25 mouse cellular contexts compared by ENCODE assay signal in genomic region chr9:119144696-119145095, GRCm38 (mm10). TPM values are rescaled to one million over a fixed set of nuclear protein-coding genes. Genes with fewer than 3 reads are reported as not detected.
DNase-seq lines count a peak whose midpoint lies in the region; ATAC-seq and TF ChIP-seq lines count a peak whose summit lies in the region.
"Had no signal": no experiment of that assay in that cellular context is flagged by ENCODE, and none has a peak within 500 bp of the region (broad histone marks: within the 10 kb centered on the region; RNA-seq: fewer than 3 reads in every experiment).

No protein-coding gene starts in this region.

- WGBS in hindbrain, embryonic 15.5 days, result 76% methylated on average over 8 of the region's 8 CpGs
- 82% methylated on average over 8 of the region's 8 CpGs for WGBS in hindbrain, embryonic 12.5 days
- WGBS in midbrain, embryonic 14.5 days, result 82% methylated on average over 8 of the region's 8 CpGs
- WGBS in midbrain, embryonic 16.5 days, result 83% methylated on average over 8 of the region's 8 CpGs
- 73% methylated on average over 8 of the region's 8 CpGs for WGBS in stomach, postnatal 0 days

- no peak overlapping the region for H3K27ac ChIP-seq in hindbrain, embryonic 15.5 days (replicated peaks)
- H3K27ac ChIP-seq in hindbrain, embryonic 12.5 days, result no peak overlapping the region
- H3K27ac ChIP-seq in midbrain, embryonic 14.5 days (replicated peaks; ENCODE audit: low read depth, low read length), result no peak overlapping the region
- H3K27ac ChIP-seq in midbrain, embryonic 16.5 days (ENCODE audit: low read length), result no peak overlapping the region
- no peak overlapping the region for H3K27ac ChIP-seq in stomach, postnatal 0 days (replicated peaks)
- H3K27ac ChIP-seq: gastrocnemius, adult 2 months; layer of hippocampus, adult 2 months; limb, embryonic 15.5 days; neural tube, embryonic 12.5 days had no signal

- no peak overlapping the region for H3K4me2 ChIP-seq in hindbrain, embryonic 15.5 days
- H3K4me2 ChIP-seq in hindbrain, embryonic 12.5 days (replicated peaks), result no peak overlapping the region
- H3K4me2 ChIP-seq in midbrain, embryonic 14.5 days (ENCODE audit: low read length), result no peak overlapping the region
- no peak overlapping the region for H3K4me2 ChIP-seq in midbrain, embryonic 16.5 days (ENCODE audit: low read length)
- H3K4me2 ChIP-seq in stomach, postnatal 0 days (replicated peaks; ENCODE audit: low read depth), result no peak overlapping the region
- H3K4me2 ChIP-seq: heart, embryonic 11.5 days; limb, embryonic 15.5 days; neural tube, embryonic 12.5 days had no signal

- no peak for TF ChIP-seq CTCF in stomach, postnatal 0 days (IDR thresholded peaks at IDR 0.05; ENCODE audit: low read depth)

- no peaks in the 10 kb centered on the region for H3K4me1 ChIP-seq in hindbrain, embryonic 15.5 days (replicated peaks)
- no peaks in the 10 kb centered on the region for H3K4me1 ChIP-seq in hindbrain, embryonic 12.5 days
- H3K4me1 ChIP-seq in midbrain, embryonic 14.5 days (ENCODE audit: control insufficient read depth, insufficient read depth, low read length), result no peaks in the 10 kb centered on the region
- H3K4me1 ChIP-seq in midbrain, embryonic 16.5 days (ENCODE audit: control insufficient read depth, insufficient read depth, low read length), result no peaks in the 10 kb centered on the region
- H3K4me1 ChIP-seq in stomach, postnatal 0 days (replicated peaks; ENCODE audit: control insufficient read depth, insufficient read depth), result no peaks in the 10 kb centered on the region
- H3K4me1 ChIP-seq: limb, embryonic 15.5 days had no signal

- H3K4me3 ChIP-seq in hindbrain, embryonic 15.5 days, result no peak overlapping the region
- H3K4me3 ChIP-seq in hindbrain, embryonic 12.5 days, result no peak overlapping the region
- H3K4me3 ChIP-seq in midbrain, embryonic 14.5 days (replicated peaks; ENCODE audit: low read depth, low read length), result no peak overlapping the region
- H3K4me3 ChIP-seq in midbrain, embryonic 16.5 days (ENCODE audit: low read depth, low read length), result no peak overlapping the region
- no peak overlapping the region for H3K4me3 ChIP-seq in stomach, postnatal 0 days (ENCODE audit: low read depth, low read length)
- H3K4me3 ChIP-seq: erythroblast, embryonic 14.5 days; gastrocnemius, adult 2 months; layer of hippocampus, adult 2 months; limb, embryonic 15.5 days; neural tube, embryonic 12.5 days had no signal

- H3K27me3 ChIP-seq in hindbrain, embryonic 15.5 days, result no peaks in the 10 kb centered on the region
- no peaks in the 10 kb centered on the region for H3K27me3 ChIP-seq in hindbrain, embryonic 12.5 days
- H3K27me3 ChIP-seq in midbrain, embryonic 14.5 days (ENCODE audit: control insufficient read depth, insufficient read depth, low read length), result no peaks in the 10 kb centered on the region
- H3K27me3 ChIP-seq in midbrain, embryonic 16.5 days (ENCODE audit: control insufficient read depth, insufficient read depth, low read depth, low read length), result no peaks in the 10 kb centered on the region
- no peaks in the 10 kb centered on the region for H3K27me3 ChIP-seq in stomach, postnatal 0 days (ENCODE audit: control insufficient read depth, insufficient read depth, low read length)
- H3K27me3 ChIP-seq: limb, embryonic 15.5 days; neural tube, embryonic 12.5 days had no signal

- H3K9ac ChIP-seq in hindbrain, embryonic 15.5 days, result no peak overlapping the region
- H3K9ac ChIP-seq in hindbrain, embryonic 12.5 days, result no peak overlapping the region
- no peak overlapping the region for H3K9ac ChIP-seq in midbrain, embryonic 14.5 days (replicated peaks; ENCODE audit: low read length)
- H3K9ac ChIP-seq in midbrain, embryonic 16.5 days (ENCODE audit: low read depth, low read length), result no peak overlapping the region
- H3K9ac ChIP-seq in stomach, postnatal 0 days (ENCODE audit: low read length), result no peak overlapping the region
- H3K9ac ChIP-seq: limb, embryonic 15.5 days; neural tube, embryonic 12.5 days had no signal

- peak; percentile 8 for DNase-seq in midbrain, embryonic 14.5 days
- DNase-seq in cerebellum, adult 9-10 months, result peak; percentile 14
- peak; percentile 43 to 81 for DNase-seq in cerebellum, postnatal 4 days (ENCODE audit: low spot score in 2 of 2)
- no peak for DNase-seq in stomach, postnatal 0 days (ENCODE audit: low spot score)
- DNase-seq: adrenal gland, adult 8-10 months; gastrocnemius, adult 2 months; heart, postnatal 10 days; kidney, adult 2 months; kidney, postnatal 14 days; layer of hippocampus, postnatal 36 days; spleen, adult 18-20 months; thymus, adult 18-20 months; thymus, postnatal 4 days had no signal

- no peaks in the 10 kb centered on the region for H3K36me3 ChIP-seq in hindbrain, embryonic 15.5 days
- H3K36me3 ChIP-seq in hindbrain, embryonic 12.5 days, result no peaks in the 10 kb centered on the region
- H3K36me3 ChIP-seq in midbrain, embryonic 14.5 days (ENCODE audit: control insufficient read depth, insufficient read depth, low read length), result no peaks in the 10 kb centered on the region
- H3K36me3 ChIP-seq in midbrain, embryonic 16.5 days (ENCODE audit: control insufficient read depth, insufficient read depth, low read length), result no peaks in the 10 kb centered on the region
- no peaks in the 10 kb centered on the region for H3K36me3 ChIP-seq in stomach, postnatal 0 days (ENCODE audit: control insufficient read depth, insufficient read depth, low read length)
- H3K36me3 ChIP-seq: limb, embryonic 15.5 days; neural tube, embryonic 12.5 days had no signal

- no peaks in the 10 kb centered on the region for H3K9me3 ChIP-seq in hindbrain, embryonic 15.5 days
- H3K9me3 ChIP-seq in hindbrain, embryonic 12.5 days (replicated peaks), result no peaks in the 10 kb centered on the region
- no peaks in the 10 kb centered on the region for H3K9me3 ChIP-seq in midbrain, embryonic 14.5 days (ENCODE audit: control insufficient read depth, low read length)
- H3K9me3 ChIP-seq in midbrain, embryonic 16.5 days (replicated peaks; ENCODE audit: control insufficient read depth, low read length, poor library complexity, severe bottlenecking), result no peaks in the 10 kb centered on the region
- no peaks in the 10 kb centered on the region for H3K9me3 ChIP-seq in stomach, postnatal 0 days (ENCODE audit: control insufficient read depth, low read length)
- H3K9me3 ChIP-seq: limb, embryonic 15.5 days; neural tube, embryonic 12.5 days had no signal

- no peak for TF ChIP-seq EP300 in stomach, postnatal 0 days (optimal IDR thresholded peaks at IDR 0.05)

- ATAC-seq in hindbrain, embryonic 15.5 days (ENCODE audit: low FRiP score, low read depth), result peak; percentile 8; the same call in 1 of the 2 replicates
- no peak for ATAC-seq in hindbrain, embryonic 12.5 days (ENCODE audit: low FRiP score)
- no peak for ATAC-seq in midbrain, embryonic 14.5 days (ENCODE audit: low FRiP score, low TSS enrichment)
- no peak for ATAC-seq in midbrain, embryonic 16.5 days
- ATAC-seq in stomach, postnatal 0 days (ENCODE audit: low FRiP score, low TSS enrichment), result no peak
- ATAC-seq: forebrain, embryonic 16.5 days had no signal

RNA-seq across cellular contexts. Expression of gene Acaa1b, which starts 12.2 kb away (rescaled TPM):
- 3.0 and 3.4 TPM in 2 replicates for polyA plus RNA-seq in hindbrain, embryonic 15.5 days (2015; fragmentation: Nextera tagmentation; extraction: Ambion mirVana)
- polyA plus RNA-seq in hindbrain, embryonic 12.5 days (2016; fragmentation: Nextera tagmentation; extraction: Ambion mirVana), result 1.2 and 2.1 TPM in 2 replicates
- 1.2 and 2.8 TPM in 2 replicates for polyA plus RNA-seq in midbrain, embryonic 14.5 days (2014; fragmentation: Nextera tagmentation; extraction: Ambion mirVana)
- polyA plus RNA-seq in midbrain, embryonic 16.5 days (2015; fragmentation: Nextera tagmentation; extraction: Ambion mirVana), result 2.8 and 4.5 TPM in 2 replicates
- polyA plus RNA-seq in stomach, postnatal 0 days (2015; fragmentation: Nextera tagmentation; extraction: Ambion mirVana), result 10.7 and 11.2 TPM in 2 replicates

RNA-seq across cellular contexts. Expression of gene Gm47289, which starts 14.3 kb away (rescaled TPM):
- not detected in 2 replicates for polyA plus RNA-seq in hindbrain, embryonic 15.5 days (2015; fragmentation: Nextera tagmentation; extraction: Ambion mirVana)
- polyA plus RNA-seq in hindbrain, embryonic 12.5 days (2016; fragmentation: Nextera tagmentation; extraction: Ambion mirVana), result not detected in 2 replicates
- polyA plus RNA-seq in midbrain, embryonic 14.5 days (2014; fragmentation: Nextera tagmentation; extraction: Ambion mirVana), result not detected in 2 replicates
- not detected in 2 replicates for polyA plus RNA-seq in midbrain, embryonic 16.5 days (2015; fragmentation: Nextera tagmentation; extraction: Ambion mirVana)
- not detected in 2 replicates for polyA plus RNA-seq in stomach, postnatal 0 days (2015; fragmentation: Nextera tagmentation; extraction: Ambion mirVana)
- polyA plus RNA-seq: cortical plate, adult 2 months; embryonic facial prominence, embryonic 11.5 days; erythroblast, embryonic 14.5 days; forebrain, embryonic 16.5 days; heart, embryonic 11.5 days; kidney, adult 2 months; limb, embryonic 15.5 days; neural tube, embryonic 12.5 days; stomach, embryonic 14.5 days had no signal

RNA-seq across cellular contexts. Expression of gene Dlec1, which starts 42.4 kb away (rescaled TPM):
- 1.3 and 1.4 TPM in 2 replicates for polyA plus RNA-seq in hindbrain, embryonic 15.5 days (2015; fragmentation: Nextera tagmentation; extraction: Ambion mirVana)
- 1.4 and 1.9 TPM in 2 replicates for polyA plus RNA-seq in hindbrain, embryonic 12.5 days (2016; fragmentation: Nextera tagmentation; extraction: Ambion mirVana)
- 0.27 and 1.2 TPM in 2 replicates for polyA plus RNA-seq in midbrain, embryonic 14.5 days (2014; fragmentation: Nextera tagmentation; extraction: Ambion mirVana)
- polyA plus RNA-seq in midbrain, embryonic 16.5 days (2015; fragmentation: Nextera tagmentation; extraction: Ambion mirVana), result 1.5 and 1.9 TPM in 2 replicates
- 0.18 TPM in 2 replicates for polyA plus RNA-seq in stomach, postnatal 0 days (2015; fragmentation: Nextera tagmentation; extraction: Ambion mirVana)
- polyA plus RNA-seq: erythroblast, embryonic 14.5 days had no signal

RNA-seq across cellular contexts. Expression of gene Plcd1, which starts 51.4 kb away (rescaled TPM):
- polyA plus RNA-seq in hindbrain, embryonic 15.5 days (2015; fragmentation: Nextera tagmentation; extraction: Ambion mirVana), result 20.1 and 20.3 TPM in 2 replicates
- polyA plus RNA-seq in hindbrain, embryonic 12.5 days (2016; fragmentation: Nextera tagmentation; extraction: Ambion mirVana), result 33.7 and 35.6 TPM in 2 replicates
- polyA plus RNA-seq in midbrain, embryonic 14.5 days (2014; fragmentation: Nextera tagmentation; extraction: Ambion mirVana), result 13.6 and 17.0 TPM in 2 replicates
- 15.9 and 16.9 TPM in 2 replicates for polyA plus RNA-seq in midbrain, embryonic 16.5 days (2015; fragmentation: Nextera tagmentation; extraction: Ambion mirVana)
- 35.3 and 39.2 TPM in 2 replicates for polyA plus RNA-seq in stomach, postnatal 0 days (2015; fragmentation: Nextera tagmentation; extraction: Ambion mirVana)
